Mouse (Mus musculus) midbrain, postnatal 0 days (tissue): ENCODE results near the gene Hnrnpa3. TPM values are rescaled to one million over a fixed set of nuclear protein-coding genes. Genes with fewer than 3 reads are reported as not detected.

Source experiments
- ATAC-seq: fragments of 200-750 bp; cut with Nextera tagmentation; 2 replicates; pipeline ENCODE4 v1.8.0; 2017; ENCODE audit warnings: moderate number of reproducible peaks, mild to moderate bottlenecking, moderate TSS enrichment, moderate library complexity; ENCODE audit not compliant: low FRiP score
- DNase-seq: peaks from one replicate; pipeline ENCODE4 v3.0.0-alpha.2; 2015; ENCODE audit warnings: low spot score
- H3K27ac ChIP-seq: fragments of 300-500 bp; sonication (generic); 2 replicates; pipeline ENCODE4 v1.5.1; 2014; ENCODE audit warnings: low read depth, mild to moderate bottlenecking, low read length, mixed read lengths
- H3K27me3 ChIP-seq: fragments of 300-500 bp; sonication (generic); 2 replicates; pipeline ENCODE4 v1.6.1; 2014; ENCODE audit warnings: low read length, control low read depth, mixed read lengths; ENCODE audit not compliant: insufficient read depth
- H3K36me3 ChIP-seq: fragments of 300-500 bp; sonication (generic); 2 replicates; pipeline ENCODE4 v1.6.1; 2014; ENCODE audit warnings: low read length, control low read depth, mixed read lengths; ENCODE audit not compliant: insufficient read depth
- H3K4me1 ChIP-seq: fragments of 300-500 bp; sonication (generic); 2 replicates; pipeline ENCODE4 v1.6.1; 2014; ENCODE audit warnings: mild to moderate bottlenecking, control low read depth, antibody characterized with exemption, low read length, mixed read lengths; ENCODE audit not compliant: insufficient read depth
- H3K4me2 ChIP-seq: fragments of 300-500 bp; sonication (generic); 2 replicates; pipeline ENCODE4 v1.6.1; 2014; ENCODE audit warnings: low read depth, mild to moderate bottlenecking, low read length, mixed read lengths; ENCODE audit not compliant: poor library complexity, severe bottlenecking
- H3K4me3 ChIP-seq: fragments of 300-500 bp; sonication (generic); 2 replicates; pipeline ENCODE4 v1.5.1; 2014; ENCODE audit warnings: low read depth, mild to moderate bottlenecking, low read length, moderate library complexity
- H3K9ac ChIP-seq: fragments of 300-500 bp; sonication (generic); replicated peaks from 2 replicates; pipeline ENCODE4 v1.6.1; 2014; ENCODE audit warnings: mild to moderate bottlenecking, low read length, moderate library complexity, mixed read lengths; ENCODE audit not compliant: poor library complexity, severe bottlenecking
- H3K9me3 ChIP-seq: fragments of 300-500 bp; sonication (generic); 2 replicates; pipeline ENCODE4 v1.6.1; 2016; ENCODE audit warnings: low read length, control low read depth
- CTCF ChIP-seq: IDR thresholded peaks from 2 replicates; pipeline ENCODE4 v1.5.1; 2016; ENCODE audit warnings: antibody characterized with exemption, mild to moderate bottlenecking
- WGBS: fragments of 180-500 bp; shearing (Covaris S2); extraction: QIAGEN DNeasy Blood & Tissue Kit; methylation state at CpG from one replicate; pipeline ENCODE4 v1.1.7; 2014; 5-methylcytosine and 5-hydroxymethylcytosine counted together
- polyA plus RNA-seq: library from polyadenylated mRNA; unstranded; fragments of >200 nt; fragmentation: Nextera tagmentation; extraction: Ambion mirVana; gene quantifications from 2 replicates; pipeline ENCODE4 v1.2.1, GENCODE M21; 2015
- total RNA-seq: library from RNA; depleted of rRNA; stranded (reverse); fragments of >200 nt; gene quantifications from 2 replicates; pipeline ENCODE4 v1.2.3, GENCODE M21; 2014

The Hnrnpa3 gene
- total and polyA plus RNA-seq, 2 experiments from 2014 or later: 83.7 to 96.6 TPM

- no peak for TF ChIP-seq CTCF
- 71% methylated on average over 6 of the region's 6 CpGs for WGBS
- ATAC-seq: no peak
These were observed 32.2 kb upstream of the Hnrnpa3 start for GRCm38 (mm10) chr2:75626597-75627440.

DNA sequence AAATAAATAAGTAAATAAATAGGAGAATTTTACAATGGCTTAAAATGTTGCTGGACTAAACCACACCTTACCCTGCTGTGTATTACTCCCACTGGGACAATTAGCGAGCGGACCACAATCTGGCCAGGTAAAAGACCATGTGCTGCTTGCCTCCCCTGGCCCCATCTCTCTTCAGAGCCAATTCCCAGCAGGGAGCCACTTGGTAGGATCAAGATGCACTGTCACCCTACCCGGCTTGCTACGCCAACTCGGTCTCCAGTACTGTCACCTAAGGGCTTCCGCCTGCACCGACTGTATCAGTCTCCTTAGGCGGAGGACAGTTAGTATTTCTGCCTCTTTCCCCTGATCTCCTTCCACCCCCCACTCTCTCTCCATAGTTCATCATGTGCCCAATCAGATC lies 30.6 kb upstream of the Hnrnpa3 start:
- no peaks in the 10 kb centered on the region for H3K27me3 ChIP-seq
- no peak overlapping the region for H3K4me3 ChIP-seq
- H3K9ac ChIP-seq: no peak overlapping the region
- no peak for TF ChIP-seq CTCF
- DNase-seq (no peak), ATAC-seq (no peak)
- H3K4me1 ChIP-seq: no peaks in the 10 kb centered on the region
- WGBS: 93% methylated on average over 8 of the region's 8 CpGs
- H3K36me3 ChIP-seq: no peaks in the 10 kb centered on the region
- no peak overlapping the region for H3K4me2 ChIP-seq
- no peaks in the 10 kb centered on the region for H3K9me3 ChIP-seq
- H3K27ac ChIP-seq: no peak overlapping the region

More at GRCm38 (mm10) chr2:75626597-75627440, 32.2 kb upstream of the Hnrnpa3 start:
- no peak overlapping the region for H3K4me2 ChIP-seq
- DNase-seq: no peak
- no peak overlapping the region for H3K27ac ChIP-seq
- no peaks in the 10 kb centered on the region for H3K9me3 ChIP-seq
- H3K4me1 ChIP-seq: no peaks in the 10 kb centered on the region
- H3K4me3 ChIP-seq: no peak overlapping the region
- H3K27me3 ChIP-seq: no peaks in the 10 kb centered on the region
- no peak overlapping the region for H3K9ac ChIP-seq
- H3K36me3 ChIP-seq: no peaks in the 10 kb centered on the region

GRCm38 (mm10) chr2:75631421-75631820 lies 27.6 kb upstream of the Hnrnpa3 start:
- Histone ChIP-seq H3K4me3 (no peak overlapping the region), H3K4me1 (no peaks in the 10 kb centered on the region), H3K27me3 (no peaks in the 10 kb centered on the region), H3K27ac (no peak overlapping the region), H3K36me3 (no peaks in the 10 kb centered on the region), H3K9me3 (no peaks in the 10 kb centered on the region), H3K4me2 (no peak overlapping the region), H3K9ac (no peak overlapping the region)
- TF ChIP-seq CTCF: no peak
- WGBS: 89% methylated on average over 6 of the region's 6 CpGs
- no peak for DNase-seq
- no peak for ATAC-seq

- no peak overlapping the region for H3K9ac ChIP-seq
- no peak for TF ChIP-seq CTCF
- no peak overlapping the region for H3K4me3 ChIP-seq
- no peaks in the 10 kb centered on the region for H3K27me3 ChIP-seq
- no peak overlapping the region for H3K27ac ChIP-seq
- H3K4me1 ChIP-seq: no peaks in the 10 kb centered on the region
- H3K4me2 ChIP-seq: no peak overlapping the region
- no peaks in the 10 kb centered on the region for H3K36me3 ChIP-seq
- ATAC-seq (no peak), DNase-seq (no peak)
- H3K9me3 ChIP-seq: no peaks in the 10 kb centered on the region
- 83% methylated on average over 6 of the region's 6 CpGs for WGBS
These were observed 27.0 kb upstream of the Hnrnpa3 start for GRCm38 (mm10) chr2:75632043-75632442.

DNA sequence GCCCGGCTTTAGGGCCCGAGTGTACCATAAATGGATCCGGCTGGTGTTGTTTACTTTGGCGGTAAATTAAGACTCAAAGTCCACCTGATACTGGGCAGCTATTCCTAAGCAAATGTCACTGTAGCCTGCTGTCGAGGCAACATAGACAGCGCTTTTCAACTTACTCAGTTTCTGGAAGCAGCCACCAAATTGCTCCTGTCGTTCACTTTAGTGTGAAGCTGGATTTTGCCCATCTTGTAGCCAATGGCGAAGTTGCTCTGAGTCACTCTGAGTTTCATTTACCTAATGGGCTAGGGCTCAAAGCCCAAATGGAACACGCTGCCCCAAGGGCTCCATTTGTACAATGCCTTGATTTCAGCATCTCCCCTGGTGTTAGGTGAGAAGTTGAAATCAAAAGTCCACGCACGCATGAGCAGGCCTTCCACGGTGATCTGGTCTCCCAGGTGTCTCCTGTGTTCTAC lies 26.3 kb upstream of the Hnrnpa3 start:
- Histone ChIP-seq H3K4me3 (no peak overlapping the region), H3K4me1 (no peaks in the 10 kb centered on the region), H3K4me2 (no peak overlapping the region), H3K27ac (no peak overlapping the region), H3K27me3 (no peaks in the 10 kb centered on the region), H3K9me3 (no peaks in the 10 kb centered on the region), H3K36me3 (no peaks in the 10 kb centered on the region), H3K9ac (no peak overlapping the region)
- whole genome bisulfite sequencing: 93% methylated on average over 12 of the region's 12 CpGs
- ATAC-seq (no peak), DNase-seq (no peak)
- TF ChIP-seq CTCF: no peak

- no peaks in the 10 kb centered on the region for H3K9me3 ChIP-seq
- no peak for TF ChIP-seq CTCF
- no peak overlapping the region for H3K4me2 ChIP-seq
- no peak for DNase-seq
- no peak overlapping the region for H3K27ac ChIP-seq
- no peaks in the 10 kb centered on the region for H3K27me3 ChIP-seq
- H3K36me3 ChIP-seq: no peaks in the 10 kb centered on the region
- no peak overlapping the region for H3K4me3 ChIP-seq
- ATAC-seq: no peak
- no peaks in the 10 kb centered on the region for H3K4me1 ChIP-seq
- whole genome bisulfite sequencing: 83% methylated on average over 6 of the region's 6 CpGs
- no peak overlapping the region for H3K9ac ChIP-seq
These were observed 25.7 kb upstream of the Hnrnpa3 start for GRCm38 (mm10) chr2:75633381-75633780.
